Mouse (Mus musculus): Measurements from ENCODE around the gene Phc3.

GRCm38 (mm10) chr3:30993066-30993573 lies 23.9 kb upstream of the Phc3 start:
- TF ChIP-seq POLR2A (IDR thresholded peaks at IDR 0.05; ENCODE audit: borderline replicate concordance, insufficient read depth, low read length) (no peak), CTCF (IDR thresholded peaks at IDR 0.05; ENCODE audit: borderline replicate concordance, insufficient read depth, low read depth, low read length) (no peak)
